Mouse (Mus musculus): Measurements from ENCODE around the gene Phactr2.

DNA sequence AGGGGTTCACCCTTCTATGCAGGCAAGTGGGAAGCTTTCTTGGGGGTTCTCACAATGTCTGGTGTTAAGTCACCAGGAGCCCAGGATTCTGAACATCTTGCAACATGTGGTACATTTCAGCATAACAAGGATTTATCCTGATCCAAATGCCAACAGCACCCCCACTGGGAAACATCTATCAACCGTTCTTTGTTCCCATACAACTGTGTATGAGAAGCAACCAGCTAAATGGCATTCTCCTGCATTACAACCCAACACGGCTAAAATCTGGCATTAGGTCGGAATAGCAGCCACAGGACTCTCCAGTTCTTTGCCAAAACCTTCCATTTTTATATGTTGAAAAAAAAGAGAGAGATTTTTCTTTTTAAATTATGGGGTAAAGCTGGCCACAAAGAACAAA is 264.7 kb downstream of the Phactr2 start:
- TF ChIP-seq CTCF (IDR thresholded peaks at IDR 0.05) (0 out of 2 replicates have a peak, but pooled peaks have one; percentile 4), EP300 (IDR thresholded peaks at IDR 0.05) (no peak)

Measured in lung, postnatal 0 days (tissue).